Mouse (Mus musculus) cerebellum, adult 2 months (tissue): ENCODE measurements around the gene Rbm11. TPM values are rescaled to one million over a fixed set of nuclear protein-coding genes. Genes with fewer than 3 reads are reported as not detected.
A peak's percentile ranks its signal among the peaks of the same experiment; 100 is the strongest.

Experiments used
- DNase-seq, 2 experiments: peaks; one replicate each; pipeline ENCODE4 v3.0.0; 2021
- H3K27ac ChIP-seq: fragments of 200-500 bp; 2 replicates; pipeline ENCODE4 v1.5.1; 2012; ENCODE audit warnings: low read length, control low read depth, inconsistent platforms; ENCODE audit not compliant: insufficient read depth
- H3K27me3 ChIP-seq: fragments of 200-500 bp; 2 replicates; pipeline ENCODE4 v1.6.1; 2012; ENCODE audit warnings: inconsistent platforms, mild to moderate bottlenecking, low read length, moderate library complexity; ENCODE audit not compliant: control insufficient read depth, insufficient read depth
- H3K4me1 ChIP-seq: fragments of 200-500 bp; 2 replicates; pipeline ENCODE4 v1.6.1; 2011; ENCODE audit warnings: low read length; ENCODE audit not compliant: control insufficient read depth, insufficient read depth
- H3K4me3 ChIP-seq: fragments of 200-500 bp; replicated peaks from 2 replicates; pipeline ENCODE3; 2011; ENCODE audit warnings: mild to moderate bottlenecking, low read depth, low read length, control low read depth; ENCODE audit not compliant: insufficient read depth
- CTCF ChIP-seq: fragments of 200-500 bp; IDR thresholded peaks from 2 replicates; pipeline ENCODE4 v1.5.1; 2011; ENCODE audit warnings: low read depth, mild to moderate bottlenecking, control low read depth, low read length, moderate library complexity, borderline replicate concordance; ENCODE audit not compliant: insufficient read depth
- POLR2A ChIP-seq: fragments of 200-500 bp; IDR thresholded peaks from 2 replicates; pipeline ENCODE4 v1.6.1; 2011; ENCODE audit warnings: low read length, control low read depth, borderline replicate concordance; ENCODE audit not compliant: insufficient read depth
- WGBS: fragments of 180-500 bp; shearing (Covaris S2); methylation state at CpG from one replicate; pipeline ENCODE4 v1.1.7; 2018; 5-methylcytosine and 5-hydroxymethylcytosine counted together
- polyA plus RNA-seq: library from polyadenylated mRNA; depleted of rRNA; stranded (reverse); fragments of >200 nt; gene quantifications from 2 replicates; pipeline ENCODE4 v1.2.3, GENCODE M21; 2012; rRNA removed

Gene Rbm11
- 3.3 and 3.6 TPM in 2 replicates for polyA plus RNA-seq

- peak; percentile 81 to 83 for DNase-seq
- WGBS: under 1% methylated on average over 55 of the region's 55 CpGs
These were observed at the start of gene Rbm11 for GRCm38 (mm10) chr16:75592671-75593500. Rbm11 (plus strand) TSS chr16:75592844.

DNA sequence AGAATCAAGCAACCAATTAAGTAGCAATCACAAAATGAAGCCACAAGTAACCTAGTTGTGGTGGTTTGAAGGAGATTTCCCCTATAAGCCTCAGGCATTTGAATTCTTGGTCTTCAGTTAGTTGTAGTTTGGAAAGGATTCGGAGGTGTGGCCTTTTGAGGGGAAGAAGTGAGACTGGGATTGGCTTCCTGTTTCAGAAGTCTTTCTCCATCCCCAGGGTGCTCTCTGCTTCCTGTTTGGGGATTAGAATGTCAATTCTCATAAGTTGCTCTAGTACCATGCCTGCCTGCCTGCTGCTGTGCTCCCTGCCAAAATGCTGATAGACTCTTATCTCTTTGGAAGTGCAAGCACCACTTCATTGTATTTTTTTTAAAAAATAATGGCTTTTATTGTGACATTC, 47.3 kb upstream of the Rbm11 start:
- Histone ChIP-seq H3K4me1 (no peaks in the 10 kb centered on the region), H3K27me3 (no peaks in the 10 kb centered on the region), H3K4me3 (no peak overlapping the region), H3K27ac (no peak overlapping the region)
- no peak for DNase-seq
- WGBS: 89% methylated on average over 1 of the region's 1 CpGs
- no peak for TF ChIP-seq CTCF
- TF ChIP-seq POLR2A: no peak

More at GRCm38 (mm10) chr16:75592671-75593500, at the start of gene Rbm11:
- TF ChIP-seq CTCF (no peak), POLR2A (peak; percentile 26; the same call in 1 of the 2 replicates)
- no peak within 1 kb of the TSS for H3K27ac ChIP-seq
- no peaks in the 10 kb centered on the region for H3K27me3 ChIP-seq
- peak within 1 kb of the TSS; percentile 91 for H3K4me3 ChIP-seq
- H3K4me1 ChIP-seq: no peaks in the 10 kb centered on the region

GRCm38 (mm10) chr16:75562910-75563309, 29.7 kb upstream of the Rbm11 start:
- Histone ChIP-seq H3K4me3 (no peak overlapping the region), H3K4me1 (no peaks in the 10 kb centered on the region), H3K27me3 (no peaks in the 10 kb centered on the region), H3K27ac (no peak overlapping the region)
- no peak for DNase-seq
- 96% methylated on average over 2 of the region's 2 CpGs for WGBS
- TF ChIP-seq CTCF: no peak
- TF ChIP-seq POLR2A: no peak

DNA sequence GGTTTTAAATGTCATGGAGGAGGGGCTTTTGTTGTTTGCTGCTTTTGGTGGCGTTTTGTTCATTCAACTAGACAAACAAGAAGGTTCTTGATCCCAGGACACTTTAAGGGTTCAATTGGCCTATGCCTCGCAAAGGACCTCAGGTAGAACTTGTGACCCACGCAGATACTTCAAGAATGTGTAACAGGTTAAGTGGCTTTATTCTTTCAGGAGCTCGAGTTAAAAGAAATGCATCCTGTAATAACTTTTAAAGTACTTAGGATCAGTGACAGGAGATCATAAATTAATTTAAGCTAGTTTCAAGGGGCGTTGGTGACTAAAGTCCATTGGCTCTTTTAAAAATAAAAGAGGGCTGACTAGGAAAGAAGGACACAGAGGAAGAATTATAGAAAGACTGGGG, 10.4 kb upstream of the Rbm11 start:
- WGBS: 84% methylated on average over 5 of the region's 5 CpGs
- DNase-seq: no peak
- TF ChIP-seq CTCF (no peak), POLR2A (no peak)
- H3K4me3 ChIP-seq: no peak overlapping the region
- H3K27me3 ChIP-seq: no peaks in the 10 kb centered on the region
- H3K27ac ChIP-seq: no peak overlapping the region
- H3K4me1 ChIP-seq: no peaks in the 10 kb centered on the region

- Histone ChIP-seq H3K27me3 (no peaks in the 10 kb centered on the region), H3K4me1 (no peaks in the 10 kb centered on the region), H3K27ac (no peak within 1 kb of the TSS), H3K4me3 (no peak within 1 kb of the TSS)
- 81% methylated on average over 7 of the region's 7 CpGs for WGBS
- no peak for TF ChIP-seq CTCF
- TF ChIP-seq POLR2A: no peak
- no peak for DNase-seq
These were observed 6.7 kb upstream of the Rbm11 start, which contains the start of gene Lipi for GRCm38 (mm10) chr16:75585961-75586360. Lipi (minus strand) TSS chr16:75586061.

- Histone ChIP-seq H3K27ac (no peak overlapping the region), H3K27me3 (no peaks in the 10 kb centered on the region), H3K4me1 (no peaks in the 10 kb centered on the region), H3K4me3 (no peak overlapping the region)
- 29% methylated on average over 3 of the region's 3 CpGs for WGBS
- TF ChIP-seq POLR2A: no peak
- no peak for TF ChIP-seq CTCF
- DNase-seq: no peak
These were observed 6.2 kb upstream of the Rbm11 start for GRCm38 (mm10) chr16:75586466-75586865.

- Histone ChIP-seq H3K27ac (no peak overlapping the region), H3K4me1 (no peaks in the 10 kb centered on the region), H3K4me3 (peak overlapping the region; percentile 91), H3K27me3 (no peaks in the 10 kb centered on the region)
- 7% methylated on average over 15 of the region's 15 CpGs for WGBS
- DNase-seq: no peak
- TF ChIP-seq CTCF: no peak
- no peak for TF ChIP-seq POLR2A
These were observed 998 bp downstream of the Rbm11 start for GRCm38 (mm10) chr16:75593501-75594183.
